Mouse (Mus musculus): Measurements from ENCODE around the gene Kcnj12.

Kcnj12 gene

GRCm38 (mm10) chr11:61022550-61023391, at the start of gene Kcnj12:
Kcnj12 (plus strand) TSS chr11:61022564.
- DNase-seq (ENCODE audit: low read depth in 2 of 2, low spot score in 2 of 2): no peak

GRCm38 (mm10) chr11:60975097-60975496, 47.3 kb upstream of the Kcnj12 start:
- DNase-seq (ENCODE audit: low read depth in 2 of 2, low spot score in 2 of 2): no peak

GRCm38 (mm10) chr11:60976234-60976633, 46.1 kb upstream of the Kcnj12 start:
- no peak for DNase-seq (ENCODE audit: low read depth in 2 of 2, low spot score in 2 of 2)

- peak in 1 of 2 experiments; percentile 4 for DNase-seq (ENCODE audit: low read depth in 2 of 2, low spot score in 2 of 2)
Measured at GRCm38 (mm10) chr11:60976742-60977141, 45.6 kb upstream of the Kcnj12 start.

GRCm38 (mm10) chr11:60977153-60977552, 45.2 kb upstream of the Kcnj12 start:
- DNase-seq (ENCODE audit: low read depth in 2 of 2, low spot score in 2 of 2): no peak

- DNase-seq (ENCODE audit: low read depth in 2 of 2, low spot score in 2 of 2): no peak
Measured at GRCm38 (mm10) chr11:60978658-60979057, 43.7 kb upstream of the Kcnj12 start.

- DNase-seq (ENCODE audit: low read depth in 2 of 2, low spot score in 2 of 2): no peak
Measured at GRCm38 (mm10) chr11:60979788-60980187, 42.6 kb upstream of the Kcnj12 start.

GRCm38 (mm10) chr11:60981693-60982486, 40.5 kb upstream of the Kcnj12 start:
- DNase-seq (ENCODE audit: low read depth in 2 of 2, low spot score in 2 of 2): no peak

GRCm38 (mm10) chr11:60984912-60985558, 37.3 kb upstream of the Kcnj12 start:
- no peak for DNase-seq (ENCODE audit: low read depth in 2 of 2, low spot score in 2 of 2)

GRCm38 (mm10) chr11:60990428-60990827, 31.9 kb upstream of the Kcnj12 start:
- no peak for DNase-seq (ENCODE audit: low read depth in 2 of 2, low spot score in 2 of 2)

GRCm38 (mm10) chr11:61002736-61003135, 19.6 kb upstream of the Kcnj12 start:
- no peak for DNase-seq (ENCODE audit: low read depth in 2 of 2, low spot score in 2 of 2)

GRCm38 (mm10) chr11:61004046-61004445, 18.3 kb upstream of the Kcnj12 start:
- DNase-seq (ENCODE audit: low read depth in 2 of 2, low spot score in 2 of 2): no peak

- no peak for DNase-seq (ENCODE audit: low read depth in 2 of 2, low spot score in 2 of 2)
Measured at GRCm38 (mm10) chr11:61004781-61005180, 17.6 kb upstream of the Kcnj12 start.

GRCm38 (mm10) chr11:61005345-61005744, 17.0 kb upstream of the Kcnj12 start:
- DNase-seq (ENCODE audit: low read depth in 2 of 2, low spot score in 2 of 2): no peak

- DNase-seq (ENCODE audit: low read depth in 2 of 2, low spot score in 2 of 2): no peak
Measured at GRCm38 (mm10) chr11:61011736-61012294, 10.5 kb upstream of the Kcnj12 start.

- DNase-seq (ENCODE audit: low read depth in 2 of 2, low spot score in 2 of 2): no peak
Measured at GRCm38 (mm10) chr11:61016866-61017398, 5.4 kb upstream of the Kcnj12 start.

- DNase-seq (ENCODE audit: low read depth in 2 of 2, low spot score in 2 of 2): no peak
Measured at GRCm38 (mm10) chr11:61021129-61021528, 1.2 kb upstream of the Kcnj12 start.

- no peak for DNase-seq (ENCODE audit: low read depth in 2 of 2, low spot score in 2 of 2)
Measured at GRCm38 (mm10) chr11:61021676-61022549, 451 bp upstream of the Kcnj12 start.

GRCm38 (mm10) chr11:61023416-61024200, 1.2 kb downstream of the Kcnj12 start:
- no peak for DNase-seq (ENCODE audit: low read depth in 2 of 2, low spot score in 2 of 2)

All from CD8-positive naive resting alpha-beta T cell, adult 2 months (primary cell).